Mouse (Mus musculus) bone marrow, adult 2 months (tissue): Measurements from ENCODE around the gene Ggn. TPM values are rescaled to one million over a fixed set of nuclear protein-coding genes. Genes with fewer than 3 reads are reported as not detected.

Experiments used
- H3K27ac ChIP-seq: fragments of 200-500 bp; 2 replicates; pipeline ENCODE4 v1.5.1; 2012; ENCODE audit warnings: low read depth, mild to moderate bottlenecking, control low read depth, inconsistent platforms, low read length; ENCODE audit not compliant: control insufficient read depth, poor library complexity, insufficient read depth
- H3K4me1 ChIP-seq: fragments of 200-500 bp; 2 replicates; pipeline ENCODE4 v1.6.1; 2011; ENCODE audit warnings: low read length; ENCODE audit not compliant: control insufficient read depth, insufficient read depth
- H3K4me3 ChIP-seq: fragments of 200-500 bp; replicated peaks from 2 replicates; pipeline ENCODE3; 2011; ENCODE audit warnings: mild to moderate bottlenecking, low read depth, low read length, control low read depth; ENCODE audit not compliant: control insufficient read depth
- CTCF ChIP-seq: fragments of 200-500 bp; IDR thresholded peaks from 2 replicates; pipeline ENCODE4 v1.5.1; 2011; ENCODE audit warnings: low read length, control low read depth; ENCODE audit not compliant: control insufficient read depth, insufficient read depth
- POLR2A ChIP-seq: fragments of 200-500 bp; IDR thresholded peaks from 2 replicates; pipeline ENCODE4 v1.6.1; 2011; ENCODE audit warnings: low read depth, mild to moderate bottlenecking, control low read depth, low read length, borderline replicate concordance; ENCODE audit not compliant: control insufficient read depth
- WGBS: fragments of 180-500 bp; shearing (Covaris S2); methylation state at CpG from one replicate; pipeline ENCODE4 v1.1.7; 2018; 5-methylcytosine and 5-hydroxymethylcytosine counted together
- polyA plus RNA-seq: library from polyadenylated mRNA; stranded (reverse); fragments of >200 nt; gene quantifications from 2 replicates; pipeline ENCODE4 v1.2.4, GENCODE M21; 2011; ENCODE audit warnings: low replicate concordance; ENCODE audit not compliant: missing spikeins, insufficient read depth, insufficient read length

Ggn gene
- polyA plus RNA-seq, 1 experiment = not detected

DNA sequence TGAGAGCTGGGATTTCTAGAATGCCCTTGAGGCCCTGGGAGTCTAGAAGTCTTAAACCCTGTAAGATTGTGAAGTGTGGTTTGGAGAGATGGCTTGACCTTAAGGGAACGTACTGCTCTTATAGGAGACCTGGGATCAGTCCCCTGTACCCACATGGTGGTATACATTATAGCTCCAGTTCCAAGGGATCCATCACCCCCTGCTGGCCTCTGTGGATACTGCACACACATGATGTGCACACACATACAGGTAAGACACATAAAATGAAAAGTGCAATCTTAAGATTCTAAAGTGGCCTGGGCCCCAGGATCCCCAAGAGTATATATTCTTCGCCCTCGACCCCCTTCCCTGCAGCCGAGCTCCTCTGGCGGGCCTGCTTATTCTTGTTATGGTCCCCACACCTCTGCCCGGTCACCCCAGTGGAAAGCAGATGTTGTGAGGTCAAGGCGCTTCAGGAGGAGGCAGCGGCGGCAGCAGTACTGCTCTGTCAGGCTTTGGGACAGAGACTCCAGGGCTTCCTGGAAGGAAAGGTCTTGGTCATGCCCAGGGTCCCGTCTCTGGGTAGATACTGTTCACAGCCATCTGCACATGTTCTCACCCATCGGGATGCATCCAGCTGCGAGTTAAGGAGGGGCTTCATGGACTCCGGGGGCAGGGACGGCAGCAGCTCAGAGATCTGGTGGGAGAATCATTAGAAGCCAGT, 15.8 kb upstream of the Ggn start:
- no peak for TF ChIP-seq POLR2A
- TF ChIP-seq CTCF = 0 out of 2 replicates have a peak, but pooled peaks have one; percentile 5
- Histone ChIP-seq H3K4me3 (no peak overlapping the region), H3K27ac (no peak overlapping the region), H3K4me1 (no peaks in the 10 kb centered on the region)
- WGBS = 90% methylated on average over 14 of the region's 14 CpGs

DNA sequence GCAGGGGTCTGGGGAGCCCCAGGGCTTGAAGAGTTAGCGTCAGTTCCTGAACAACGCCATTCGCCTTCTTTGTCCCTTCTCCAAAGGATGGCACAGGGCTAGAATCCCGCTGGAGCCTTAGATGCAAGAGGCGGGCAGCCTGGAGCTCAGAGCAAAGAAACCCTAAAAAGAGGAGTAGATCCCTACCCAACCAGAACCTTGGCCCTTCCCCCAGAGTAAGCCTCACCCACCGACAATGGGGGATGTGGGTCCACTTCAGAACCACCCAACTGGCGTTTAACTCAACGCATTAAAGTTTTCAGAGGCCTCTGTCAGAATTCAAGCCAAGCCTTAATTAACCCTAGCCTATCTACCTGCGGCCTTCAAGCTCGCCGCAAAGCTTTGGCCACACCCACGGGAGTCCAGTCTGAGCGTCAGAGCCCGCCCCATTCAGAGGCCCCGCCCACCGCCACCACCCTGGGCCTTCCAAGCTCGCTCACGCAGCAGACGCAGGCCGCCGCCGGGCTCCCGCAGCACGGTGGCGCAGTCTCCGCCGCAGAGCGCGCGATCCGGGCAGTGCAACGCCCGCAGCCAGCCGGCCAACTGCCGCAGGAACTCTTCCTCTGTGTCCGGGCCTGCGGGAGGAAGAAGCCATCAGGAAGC, 14.7 kb upstream of the Ggn start:
- Histone ChIP-seq H3K4me1 (no peaks in the 10 kb centered on the region), H3K27ac (peak overlapping the region; percentile 76), H3K4me3 (peak overlapping the region; percentile 87)
- no peak for TF ChIP-seq CTCF
- TF ChIP-seq POLR2A = peak; percentile 70; the same call in 1 of the 2 replicates
- 10% methylated on average over 37 of the region's 37 CpGs for WGBS

DNA sequence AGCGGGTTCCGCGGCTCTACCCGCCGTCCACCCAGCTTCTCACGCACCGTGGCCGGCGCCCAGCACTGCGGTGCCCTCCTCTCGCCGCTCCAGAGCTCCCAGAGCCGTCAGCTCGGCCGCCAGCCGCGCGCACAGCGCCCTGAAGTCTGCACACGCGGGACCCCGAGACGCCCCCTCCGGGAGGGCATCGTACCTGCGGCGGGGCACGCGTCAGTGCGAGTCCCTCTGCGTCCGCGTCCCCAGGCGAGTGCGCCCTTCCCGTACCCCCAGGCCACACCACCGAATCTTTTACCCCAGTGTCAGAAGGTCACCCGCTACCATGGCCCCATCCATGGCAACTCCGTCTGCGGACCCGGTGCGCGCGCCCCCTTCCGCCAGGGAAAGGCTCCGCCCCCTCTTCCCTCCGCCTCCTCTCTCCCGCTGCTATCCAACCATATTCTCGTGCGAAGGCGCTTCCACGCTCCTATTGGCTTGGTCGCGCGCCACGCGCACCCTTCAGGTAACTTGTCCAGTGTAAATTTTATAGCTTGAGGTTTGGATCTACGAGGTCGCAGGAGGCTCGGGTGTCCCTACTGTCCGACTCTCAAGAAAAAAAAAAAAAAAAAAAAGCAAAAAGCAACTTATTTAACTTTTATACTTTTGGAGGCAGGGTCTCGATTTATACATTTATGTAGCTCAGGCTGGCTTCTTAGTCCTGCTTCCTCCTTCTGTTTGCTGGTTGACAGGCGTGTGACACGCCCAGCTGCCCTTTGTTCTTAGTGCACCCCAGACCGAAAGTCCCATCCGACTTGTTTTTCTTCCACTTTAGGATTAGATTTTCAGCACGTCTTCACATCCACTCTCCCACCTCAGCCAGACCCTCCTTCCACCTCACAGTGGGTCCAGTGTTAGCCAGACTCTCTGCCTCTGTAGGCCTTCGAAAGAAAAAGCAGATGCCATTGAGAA, 13.9 kb upstream of the Ggn start, which contains the start of gene Fam98c:
TSS of gene Fam98c (minus strand) at position 397 of the 945 bp plus-strand sequence.
- H3K27ac ChIP-seq = peak within 1 kb of the TSS; percentile 76
- WGBS = 2% methylated on average over 66 of the region's 68 CpGs
- H3K4me3 ChIP-seq = peak within 1 kb of the TSS; percentile 87
- no peaks in the 10 kb centered on the region for H3K4me1 ChIP-seq
- peak; percentile 1; the same call in 1 of the 2 replicates for TF ChIP-seq CTCF
- peak; percentile 38; the same call in 1 of the 2 replicates for TF ChIP-seq POLR2A

DNA sequence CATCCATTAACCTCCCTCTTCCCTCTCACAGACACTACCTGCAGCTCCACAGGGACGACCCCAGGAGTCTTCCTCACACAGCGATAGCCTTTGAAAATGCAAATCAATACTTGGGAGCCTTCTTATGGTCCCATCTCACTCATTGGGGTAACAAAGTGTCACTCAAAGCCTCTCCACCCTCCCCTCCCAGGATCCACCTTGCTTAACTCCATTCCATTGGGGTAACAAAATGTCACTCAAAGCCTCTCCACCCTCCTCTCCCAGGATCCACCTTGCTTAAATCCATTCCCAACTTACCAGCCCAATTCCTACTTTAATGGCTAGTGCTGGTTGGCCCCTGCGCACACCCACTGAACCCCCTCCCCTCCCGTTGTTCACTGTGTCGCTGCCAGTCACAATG, 11.7 kb upstream of the Ggn start:
- Histone ChIP-seq H3K27ac (no peak overlapping the region), H3K4me3 (no peak overlapping the region), H3K4me1 (no peaks in the 10 kb centered on the region)
- 31% methylated on average over 5 of the region's 5 CpGs for WGBS
- TF ChIP-seq CTCF (no peak), POLR2A (no peak)

DNA sequence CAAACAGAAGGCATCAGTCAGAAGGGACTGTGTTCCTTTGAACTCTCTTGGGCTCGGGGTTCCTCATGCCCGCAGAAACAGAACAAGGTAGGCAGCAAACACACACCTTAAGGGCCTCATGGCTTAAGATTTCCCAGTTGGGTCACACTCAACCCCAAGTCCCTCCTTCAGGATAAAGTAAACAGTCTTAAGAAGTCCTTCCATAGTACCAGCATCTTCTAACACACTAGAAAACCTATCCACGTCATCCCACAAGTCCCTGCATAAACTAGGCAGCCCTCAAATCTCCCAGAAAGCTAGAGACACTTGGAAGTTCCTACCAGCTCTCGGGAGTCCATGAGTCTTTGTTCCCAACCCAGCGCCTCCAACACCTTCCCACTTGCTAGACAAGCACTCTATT, 7.7 kb upstream of the Ggn start:
- WGBS = 75% methylated on average over 5 of the region's 5 CpGs
- Histone ChIP-seq H3K27ac (no peak overlapping the region), H3K4me3 (no peak overlapping the region), H3K4me1 (no peaks in the 10 kb centered on the region)
- TF ChIP-seq CTCF (no peak), POLR2A (no peak)

DNA sequence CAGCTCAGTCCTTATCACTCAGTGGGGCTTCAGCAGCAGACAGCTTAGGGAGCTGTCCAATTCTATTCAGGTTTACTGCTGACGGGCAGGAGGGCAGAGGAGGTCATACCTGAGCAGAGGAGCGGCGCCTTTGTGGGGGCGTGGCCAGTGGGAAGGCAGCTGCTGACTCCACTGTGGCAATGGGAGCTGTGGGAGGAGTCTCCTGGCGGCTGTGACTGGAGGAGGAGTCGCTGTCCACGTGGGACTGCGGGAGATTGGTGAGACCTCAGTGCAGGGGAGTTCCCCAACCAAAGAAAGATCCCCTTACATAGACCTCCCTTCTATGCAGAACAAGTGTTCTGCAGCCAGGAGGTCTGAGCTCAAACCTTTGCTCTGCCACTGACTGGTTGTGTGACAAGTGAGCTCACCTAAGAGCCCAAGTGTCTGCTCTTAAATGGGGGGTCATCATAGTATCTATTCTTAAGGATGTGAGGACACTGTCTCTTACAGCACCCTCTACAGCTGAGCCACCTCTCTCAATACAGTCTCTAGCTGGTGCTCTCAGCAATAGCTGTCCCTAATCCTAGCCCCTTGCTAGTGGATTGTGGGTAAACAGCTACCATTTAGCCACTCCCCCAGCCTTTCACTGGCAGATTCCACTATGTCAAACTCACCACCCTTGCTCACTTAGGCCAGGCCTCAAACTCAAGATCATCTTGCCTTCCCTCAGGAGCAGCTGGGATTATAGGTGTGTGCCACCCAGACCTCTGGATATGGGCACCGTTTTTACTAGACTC, 7.1 kb upstream of the Ggn start:
- Histone ChIP-seq H3K4me1 (no peaks in the 10 kb centered on the region), H3K27ac (no peak overlapping the region), H3K4me3 (no peak overlapping the region)
- WGBS = 34% methylated on average over 9 of the region's 9 CpGs
- TF ChIP-seq CTCF = no peak
- TF ChIP-seq POLR2A = no peak

DNA sequence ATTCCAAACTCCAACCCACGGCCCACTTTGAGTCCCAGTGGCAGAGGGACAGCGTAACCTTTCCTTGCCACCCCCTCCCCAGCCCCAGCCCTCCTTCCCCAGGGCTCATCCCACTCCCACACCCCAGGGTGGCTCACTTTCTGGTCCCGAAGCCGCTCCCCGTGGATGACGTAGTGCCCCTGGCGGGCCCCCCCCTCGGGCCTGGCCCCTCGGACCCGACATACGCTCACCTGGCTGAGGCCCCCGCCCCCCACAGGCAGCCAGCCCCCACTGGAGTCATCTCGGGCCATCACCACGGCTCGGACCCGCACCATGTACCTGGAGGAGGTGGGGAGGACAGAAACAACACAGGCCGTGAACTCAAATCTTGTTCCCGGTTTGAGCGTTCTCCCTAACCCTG, 2.4 kb upstream of the Ggn start:
- no peaks in the 10 kb centered on the region for H3K4me1 ChIP-seq
- 91% methylated on average over 19 of the region's 19 CpGs for WGBS
- TF ChIP-seq CTCF = no peak
- TF ChIP-seq POLR2A = no peak
- no peak overlapping the region for H3K4me3 ChIP-seq
- H3K27ac ChIP-seq = no peak overlapping the region

DNA sequence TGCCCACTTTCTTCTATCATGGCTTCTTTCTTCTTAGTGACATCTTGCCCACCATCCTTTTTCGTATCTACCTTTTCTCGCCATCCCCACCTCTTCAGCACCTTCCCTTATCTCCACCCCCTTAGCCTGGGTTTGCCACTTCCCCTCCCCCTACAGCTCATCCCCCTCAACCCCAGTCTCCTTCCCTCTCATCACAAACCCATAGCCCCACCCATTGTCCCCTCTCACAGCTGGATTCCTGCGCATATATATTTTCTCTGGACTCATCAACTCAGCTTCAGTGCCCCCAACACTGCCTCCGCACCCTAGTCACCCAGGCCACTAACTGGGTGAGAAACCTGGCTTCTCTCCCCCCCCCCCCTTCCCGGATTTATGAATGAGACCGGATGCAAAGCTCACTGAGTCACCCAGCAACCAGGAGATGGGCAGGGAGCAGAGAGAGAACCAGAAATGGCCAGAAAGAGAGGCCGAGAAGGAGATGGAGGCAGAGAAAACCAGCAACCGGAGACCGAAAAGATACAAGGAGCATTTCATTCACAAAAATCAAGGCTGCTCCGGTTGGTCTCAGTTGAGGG, 1.8 kb upstream of the Ggn start:
- Histone ChIP-seq H3K27ac (no peak overlapping the region), H3K4me1 (no peaks in the 10 kb centered on the region), H3K4me3 (no peak overlapping the region)
- 48% methylated on average over 10 of the region's 10 CpGs for WGBS
- TF ChIP-seq POLR2A = no peak
- no peak for TF ChIP-seq CTCF
